Mouse (Mus musculus): ENCODE data around the gene Gm904. TPM values are rescaled to one million over a fixed set of nuclear protein-coding genes. Genes with fewer than 3 reads are reported as not detected.
"Not testable (repeated sequence)": the region's sequence is repeated elsewhere in the genome, so short reads cannot be mapped to it uniquely, and the experiment has no call there.

Gene Gm904
- polyA plus RNA-seq (2014; fragmentation: Nextera tagmentation; extraction: Ambion mirVana) = not detected in 2 replicates

DNA sequence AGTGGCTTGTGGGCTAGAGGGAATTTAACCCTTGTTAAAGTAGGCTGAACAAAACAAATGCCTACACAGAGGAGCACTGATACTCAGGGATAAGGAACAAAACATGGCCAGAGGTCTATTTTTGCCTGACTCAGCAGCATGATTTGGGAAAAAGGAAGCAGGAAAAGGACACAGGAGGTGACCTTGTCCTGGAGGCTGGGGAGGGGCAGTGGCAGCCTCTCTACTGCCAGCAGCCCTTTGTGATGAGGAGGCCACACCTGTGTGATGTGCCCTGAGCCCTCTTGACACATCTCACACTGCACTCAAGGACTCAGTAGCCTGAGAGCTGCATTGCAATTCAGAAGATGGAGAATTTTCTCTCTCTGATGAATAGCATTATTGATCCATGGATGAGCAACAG lies at the start of gene Gm904:
TSS of gene Gm904 (plus strand) at position 301 of the 400 bp plus-strand sequence.
- not testable (repeated sequence) for H3K4me3 ChIP-seq (replicated peaks; ENCODE audit: low read depth, low read length); DNase-seq; H3K27me3 ChIP-seq (ENCODE audit: control insufficient read depth, insufficient read depth, low read length); H3K36me3 ChIP-seq (ENCODE audit: control insufficient read depth, insufficient read depth, low read length); ATAC-seq (ENCODE audit: low FRiP score, low TSS enrichment); H3K9ac ChIP-seq (replicated peaks; ENCODE audit: low read length); H3K27ac ChIP-seq (replicated peaks; ENCODE audit: low read depth, low read length); H3K4me2 ChIP-seq (ENCODE audit: low read length); H3K9me3 ChIP-seq (ENCODE audit: control insufficient read depth, low read length); H3K4me1 ChIP-seq (ENCODE audit: control insufficient read depth, insufficient read depth, low read length)

DNA sequence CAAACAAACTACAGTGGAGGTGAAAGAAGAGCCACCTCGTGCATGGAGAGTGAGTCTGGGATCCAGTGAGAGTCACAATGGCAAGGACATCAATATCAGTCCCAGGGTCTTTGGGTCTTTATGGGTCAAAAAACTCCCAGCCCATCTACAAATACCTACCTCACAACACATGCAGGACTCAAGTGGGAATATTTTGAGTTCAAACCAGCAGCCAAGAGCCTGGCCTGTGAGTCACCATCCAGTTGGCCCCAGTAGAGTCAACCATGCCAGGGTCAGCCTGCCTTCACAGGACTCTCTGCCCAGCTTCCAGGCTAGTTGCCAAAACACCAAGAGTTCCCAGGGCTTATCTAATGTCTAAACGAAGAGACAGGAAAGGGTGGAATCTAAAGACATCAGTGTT lies 5.7 kb downstream of the Gm904 start:
- not testable (repeated sequence) for H3K27ac ChIP-seq (replicated peaks; ENCODE audit: low read depth, low read length); H3K4me3 ChIP-seq (replicated peaks; ENCODE audit: low read depth, low read length); H3K36me3 ChIP-seq (ENCODE audit: control insufficient read depth, insufficient read depth, low read length); H3K4me1 ChIP-seq (ENCODE audit: control insufficient read depth, insufficient read depth, low read length); H3K9ac ChIP-seq (replicated peaks; ENCODE audit: low read length); H3K9me3 ChIP-seq (ENCODE audit: control insufficient read depth, low read length); ATAC-seq (ENCODE audit: low FRiP score, low TSS enrichment); H3K4me2 ChIP-seq (ENCODE audit: low read length); H3K27me3 ChIP-seq (ENCODE audit: control insufficient read depth, insufficient read depth, low read length); DNase-seq
- WGBS = 83% methylated on average over 2 of the region's 2 CpGs

Small RNAs within 50 kb of the gene (microRNA-seq; reads per million reads assigned to microRNA genes)
- not detected for gene Gm23952
- not detected for gene Mir683-2

Other genes starting within 250 kb of the Gm904 start
- gene Fbxw17, start 225.4 kb upstream of the Gm904 start, polyA plus RNA-seq (2014; fragmentation: Nextera tagmentation; extraction: Ambion mirVana) = 32.2 and 38.6 TPM in 2 replicates
- gene Gm47429, start 199.3 kb upstream of the Gm904 start, polyA plus RNA-seq (2014; fragmentation: Nextera tagmentation; extraction: Ambion mirVana) = not detected in 2 replicates
- not detected in 2 replicates for gene Nutm2, start 175.9 kb upstream of the Gm904 start, polyA plus RNA-seq (2014; fragmentation: Nextera tagmentation; extraction: Ambion mirVana)
- not detected in 2 replicates for gene Gm8765, start 55.1 kb downstream of the Gm904 start, polyA plus RNA-seq (2014; fragmentation: Nextera tagmentation; extraction: Ambion mirVana)